12 mouse cellular contexts compared by ENCODE assay signal in the genomic region with DNA sequence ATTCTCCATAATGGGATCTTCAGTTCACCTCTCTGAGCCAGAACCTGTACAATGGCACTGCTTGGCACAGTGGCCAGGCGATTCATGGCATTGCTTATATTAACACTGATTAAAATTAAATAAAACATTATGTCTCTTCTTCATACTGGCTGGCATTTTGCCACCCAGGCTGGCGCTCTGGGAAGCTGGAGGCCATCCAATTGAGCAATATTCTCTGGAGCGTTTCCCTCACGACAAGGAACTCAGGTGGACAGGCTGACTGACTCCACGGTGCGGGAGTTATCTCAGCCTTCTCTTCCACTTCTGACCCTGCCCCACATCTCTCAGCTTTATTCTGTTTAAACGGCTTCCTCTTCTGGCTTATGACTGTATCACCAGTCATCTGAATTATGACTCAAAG. TPM values are rescaled to one million over a fixed set of nuclear protein-coding genes. Genes with fewer than 3 reads are reported as not detected.
A peak's percentile ranks its signal among the peaks of the same experiment; 100 is the strongest.
DNase-seq lines count a peak whose midpoint lies in the region; TF ChIP-seq lines count a peak whose summit lies in the region.
"Had no signal": no experiment of that assay in that cellular context is flagged by ENCODE, and none has a peak within 500 bp of the region (broad histone marks: within the 10 kb centered on the region; RNA-seq: fewer than 3 reads in every experiment).

No protein-coding gene starts in this region.

- H3K27ac ChIP-seq in kidney, adult 2 months (ENCODE audit: insufficient read depth, low read depth, low read length): no peak overlapping the region
- no peak overlapping the region for H3K27ac ChIP-seq in cerebellum, adult 2 months (ENCODE audit: insufficient read depth, low read length)
- H3K27ac ChIP-seq in thymus, adult 2 months (ENCODE audit: control insufficient read depth, insufficient read depth, low read length): no peak overlapping the region
- H3K27ac ChIP-seq: forebrain, embryonic 15.5 days had no signal

- H3K36me3 ChIP-seq in kidney, adult 2 months (ENCODE audit: control insufficient read depth, insufficient read depth, low read length): no peaks in the 10 kb centered on the region
- H3K36me3 ChIP-seq in thymus, adult 2 months (ENCODE audit: control insufficient read depth, insufficient read depth, low read length): no peaks in the 10 kb centered on the region
- H3K36me3 ChIP-seq: forebrain, embryonic 15.5 days had no signal

- no peaks in the 10 kb centered on the region for H3K27me3 ChIP-seq in kidney, adult 2 months (replicated peaks; ENCODE audit: control insufficient read depth, insufficient read depth, low read length)
- H3K27me3 ChIP-seq in cerebellum, adult 2 months (ENCODE audit: control insufficient read depth, insufficient read depth, low read length): no peaks in the 10 kb centered on the region
- H3K27me3 ChIP-seq in thymus, adult 2 months (ENCODE audit: control insufficient read depth, insufficient read depth, low read length): no peaks in the 10 kb centered on the region
- H3K27me3 ChIP-seq: forebrain, embryonic 15.5 days had no signal

- no peak for TF ChIP-seq CTCF in kidney, adult 2 months (conservative IDR thresholded peaks at IDR 0.05; ENCODE audit: insufficient read depth, insufficient read length, low read depth, low read length)
- TF ChIP-seq CTCF in cerebellum, adult 2 months (IDR thresholded peaks at IDR 0.05; ENCODE audit: borderline replicate concordance, insufficient read depth, low read depth, low read length): no peak
- TF ChIP-seq CTCF in thymus, adult 2 months (IDR thresholded peaks at IDR 0.05; ENCODE audit: borderline replicate concordance, control insufficient read depth, extremely low read depth, insufficient read depth, low read length, poor library complexity): no peak

- H3K4me3 ChIP-seq in kidney, adult 2 months (ENCODE audit: insufficient read depth, low read depth, low read length): no peak overlapping the region
- no peak overlapping the region for H3K4me3 ChIP-seq in cerebellum, adult 2 months (replicated peaks; ENCODE audit: insufficient read depth, low read depth, low read length)
- no peak overlapping the region for H3K4me3 ChIP-seq in thymus, adult 2 months (ENCODE audit: control insufficient read depth, insufficient read depth, low read length)
- H3K4me3 ChIP-seq: forebrain, embryonic 15.5 days had no signal

- peak; percentile 23 for DNase-seq in kidney, adult 2 months
- no peak for DNase-seq in kidney, adult 18-20 months
- peak; percentile 20 for DNase-seq in MN1 (ENCODE audit: low spot score)
- peak; percentile 54 for DNase-seq in NIH3T3 (ENCODE audit: low read depth)
- DNase-seq in cerebellum, adult 2 months: peak; percentile 79 to 80
- no peak for DNase-seq in thymus, adult 2 months
- DNase-seq in gastrocnemius, postnatal 25 days: no peak
- DNase-seq: gastrocnemius, postnatal 10 days; kidney, postnatal 25 days; lung, adult 2 months had no signal

- TF ChIP-seq POLR2A in kidney, adult 2 months (IDR thresholded peaks at IDR 0.05; ENCODE audit: low read depth, low read length): no peak
- no peak for TF ChIP-seq POLR2A in cerebellum, adult 2 months (IDR thresholded peaks at IDR 0.05; ENCODE audit: borderline replicate concordance, insufficient read depth, low read length)
- TF ChIP-seq POLR2A in thymus, adult 2 months (IDR thresholded peaks at IDR 0.05; ENCODE audit: control insufficient read depth, extremely low read depth, insufficient read depth, low read length, poor library complexity): no peak

- H3K4me1 ChIP-seq in kidney, adult 2 months (ENCODE audit: control insufficient read depth, insufficient read depth, low read length): no peaks in the 10 kb centered on the region
- peaks cover 23% of the 10 kb centered on the region for H3K4me1 ChIP-seq in cerebellum, adult 2 months (ENCODE audit: control insufficient read depth, insufficient read depth, low read length)
- H3K4me1 ChIP-seq in thymus, adult 2 months (replicated peaks; ENCODE audit: control insufficient read depth, insufficient read depth, low read length): no peaks in the 10 kb centered on the region

- WGBS in kidney, adult 2 months: 48% methylated on average over 7 of the region's 7 CpGs
- WGBS in cerebellum, adult 2 months: 9% methylated on average over 7 of the region's 7 CpGs
- WGBS in thymus, adult 2 months: 84% methylated on average over 7 of the region's 7 CpGs

RNA-seq across cellular contexts. Expression of gene Wasf3, which starts 33.3 kb away (rescaled TPM):
- polyA plus RNA-seq in kidney, adult 2 months (2012; rRNA removed): 5.9 and 6.4 TPM in 2 replicates
- polyA plus RNA-seq in cerebellum, adult 2 months (2012; rRNA removed): 69.2 and 71.4 TPM in 2 replicates
- 0.73 and 0.97 TPM in 2 replicates for polyA plus RNA-seq in thymus, adult 2 months (2012; rRNA removed)
- total RNA-seq in gastrocnemius, postnatal 25 days (2021): under 1 TPM; 0.77 to 0.99 TPM
- total RNA-seq: megakaryocyte, adult 5-6 weeks had no signal

Comparison
In these comparisons a context has a peak if more than half of its experiments do, and no peak if none do; other contexts are left out.
1. DNase-seq: peak in kidney, adult 2 months (single experiment), MN1 (single experiment), NIH3T3 (single experiment) and cerebellum, adult 2 months (2 of 2); none in kidney, adult 18-20 months (single experiment), thymus, adult 2 months (single experiment) and gastrocnemius, postnatal 25 days (single experiment).